Mouse (Mus musculus) lung, embryonic 14.5 days (tissue): ENCODE data around the gene Ash1l. TPM values are rescaled to one million over a fixed set of nuclear protein-coding genes. Genes with fewer than 3 reads are reported as not detected.

Experiments
- ATAC-seq: fragments of 200-750 bp; cut with Nextera tagmentation; 2 replicates; pipeline ENCODE4 v1.8.0; 2017; ENCODE audit warnings: mild to moderate bottlenecking, moderate TSS enrichment, moderate library complexity; ENCODE audit not compliant: insufficient read depth
- DNase-seq: peaks from one replicate; pipeline ENCODE4 v3.0.0-alpha.2; 2015
- H3K27ac ChIP-seq: fragments of 300-500 bp; sonication (generic); 2 replicates; pipeline ENCODE4 v1.5.1; 2014; ENCODE audit warnings: low read depth, mild to moderate bottlenecking, moderate library complexity
- H3K27me3 ChIP-seq: fragments of 300-500 bp; sonication (generic); 2 replicates; pipeline ENCODE4 v1.6.1; 2014; ENCODE audit warnings: low read length, control low read depth; ENCODE audit not compliant: insufficient read depth
- H3K36me3 ChIP-seq: fragments of 300-500 bp; sonication (generic); 2 replicates; pipeline ENCODE4 v1.6.1; 2014; ENCODE audit warnings: control low read depth; ENCODE audit not compliant: insufficient read depth
- H3K4me1 ChIP-seq: fragments of 300-500 bp; sonication (generic); 2 replicates; pipeline ENCODE4 v1.6.1; 2014; ENCODE audit warnings: antibody characterized with exemption, control low read depth; ENCODE audit not compliant: insufficient read depth
- H3K4me2 ChIP-seq: fragments of 300-500 bp; sonication (generic); 2 replicates; pipeline ENCODE4 v1.6.1; 2014; ENCODE audit warnings: mild to moderate bottlenecking
- H3K4me3 ChIP-seq: fragments of 300-500 bp; sonication (generic); 2 replicates; pipeline ENCODE4 v1.5.1; 2014; ENCODE audit warnings: low read depth, low read length
- H3K9ac ChIP-seq: fragments of 300-500 bp; sonication (generic); 2 replicates; pipeline ENCODE4 v1.6.1; 2014
- H3K9me3 ChIP-seq: fragments of 300-500 bp; sonication (generic); 2 replicates; pipeline ENCODE4 v1.6.1; 2016; ENCODE audit warnings: low read depth, low read length, control low read depth
- CTCF ChIP-seq: IDR thresholded peaks from 2 replicates; pipeline ENCODE4 v1.5.1; 2016; ENCODE audit warnings: antibody characterized with exemption, low read depth
- WGBS: fragments of 180-500 bp; shearing (Covaris S2); extraction: QIAGEN DNeasy Blood & Tissue Kit; methylation state at CpG from one replicate; pipeline ENCODE4 v1.1.7; 2014; 5-methylcytosine and 5-hydroxymethylcytosine counted together
- polyA plus RNA-seq: library from polyadenylated mRNA; unstranded; fragments of >200 nt; fragmentation: Nextera tagmentation; extraction: Ambion mirVana; gene quantifications from 2 replicates; pipeline ENCODE4 v1.2.1, GENCODE M21; 2014

Gene Ash1l
- polyA plus RNA-seq, 1 experiment from 2014 or later: 23.1 TPM

DNA sequence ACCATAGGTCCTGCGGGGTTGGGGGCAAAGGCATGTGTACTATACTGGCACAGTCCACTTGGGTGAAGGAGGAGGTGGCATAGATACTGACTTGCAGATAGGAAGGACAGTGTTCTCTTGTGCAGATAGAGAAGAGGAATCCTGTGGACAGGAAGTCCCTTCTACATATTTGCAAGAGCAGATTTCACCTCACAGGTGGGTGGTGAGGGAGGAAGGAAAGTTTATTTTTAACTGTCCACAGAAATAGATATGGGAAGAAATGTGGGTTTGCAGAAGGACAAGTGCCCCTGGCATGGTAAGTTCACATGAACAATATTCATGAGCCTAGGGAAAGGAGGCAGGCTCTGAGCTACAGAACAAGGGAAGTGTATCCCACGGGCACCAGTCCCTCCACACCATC, 133.7 kb downstream of the Ash1l start:
- no peak for TF ChIP-seq CTCF
- DNase-seq: no peak

DNA sequence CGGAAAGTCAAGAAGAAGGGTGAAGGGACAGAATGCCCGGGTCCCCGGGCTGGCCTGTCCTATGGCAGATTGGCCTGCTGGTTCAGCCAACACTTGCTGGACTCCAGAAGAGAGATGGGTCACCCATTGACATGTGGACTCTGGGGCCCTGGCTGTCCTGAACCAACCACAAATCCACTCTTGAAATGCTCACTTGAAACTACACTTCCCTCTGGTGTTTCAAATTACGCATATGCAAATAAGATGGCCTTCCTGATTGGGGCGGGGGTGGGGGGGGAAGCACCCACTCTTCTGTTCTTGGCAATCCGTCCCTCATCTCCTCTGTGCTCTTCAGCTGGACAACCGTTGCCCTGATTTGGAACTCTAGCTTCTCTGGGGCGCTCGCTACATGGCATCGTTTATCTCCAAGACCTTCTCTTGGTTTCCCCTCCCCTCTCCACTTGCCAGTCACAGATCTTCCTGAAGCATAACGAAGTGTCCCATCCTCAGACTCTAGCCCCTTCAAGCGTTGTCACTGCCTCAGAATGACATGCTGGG, 134.3 kb downstream of the Ash1l start:
- WGBS: 80% methylated on average over 12 of the region's 12 CpGs
- Histone ChIP-seq H3K36me3 (peaks cover 16% of the 10 kb centered on the region), H3K9me3 (no peaks in the 10 kb centered on the region), H3K27me3 (0 out of 2 replicates have a peak, but pooled peaks cover 7% of the 10 kb centered on the region), H3K4me3 (no peak overlapping the region), H3K9ac (no peak overlapping the region), H3K4me1 (peaks cover 6% of the 10 kb centered on the region; the same call in 1 of the 2 replicates), H3K27ac (no peak overlapping the region), H3K4me2 (no peak overlapping the region)
- no peak for ATAC-seq
- TF ChIP-seq CTCF: no peak
- no peak for DNase-seq

More for the DNA sequence above, 133.7 kb downstream of the Ash1l start:
- no peaks in the 10 kb centered on the region for H3K9me3 ChIP-seq
- 68% methylated on average over 2 of the region's 2 CpGs for WGBS
- H3K9ac ChIP-seq: no peak overlapping the region
- no peak for ATAC-seq
- H3K27ac ChIP-seq: no peak overlapping the region
- H3K27me3 ChIP-seq: 0 out of 2 replicates have a peak, but pooled peaks cover 5% of the 10 kb centered on the region
- no peak overlapping the region for H3K4me3 ChIP-seq
- peaks cover 22% of the 10 kb centered on the region for H3K36me3 ChIP-seq
- peaks cover 6% of the 10 kb centered on the region; the same call in 1 of the 2 replicates for H3K4me1 ChIP-seq
- no peak overlapping the region for H3K4me2 ChIP-seq

DNA sequence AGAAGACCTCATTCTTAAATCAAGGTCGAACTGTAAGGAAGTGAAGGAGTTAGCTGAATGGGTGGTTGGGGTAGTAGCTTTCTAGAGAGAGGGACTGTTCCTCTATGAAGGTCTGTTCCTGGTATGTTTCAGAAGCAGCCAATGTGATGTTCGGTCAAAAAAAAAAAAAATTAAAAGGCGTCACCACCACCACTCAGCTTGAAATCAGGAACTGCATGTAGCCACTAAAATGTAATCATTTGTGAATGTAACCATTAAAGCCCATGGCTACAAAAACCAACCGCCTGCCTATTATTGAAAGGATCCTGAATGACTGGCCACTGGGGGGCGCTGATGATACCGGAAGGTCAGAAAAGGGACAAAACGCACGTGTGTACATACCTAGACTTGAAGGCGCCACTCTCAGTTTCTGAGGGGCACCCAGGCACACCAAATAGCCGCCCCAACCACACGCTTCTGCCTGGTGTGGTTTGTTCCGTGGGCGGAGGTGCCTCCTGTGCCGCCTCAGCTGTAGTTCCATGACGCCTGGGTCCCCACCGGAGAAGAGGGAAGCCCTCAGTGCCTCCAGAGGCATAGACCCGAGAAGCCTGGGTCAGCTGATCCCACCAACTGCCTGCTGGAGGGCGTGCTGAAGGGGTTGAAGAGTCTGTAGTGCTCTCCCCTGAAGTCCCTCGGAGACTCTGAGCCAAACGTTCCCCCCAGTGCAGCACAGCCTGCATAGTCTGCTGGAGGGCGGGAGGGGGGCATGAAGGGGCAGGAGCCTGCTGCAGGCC, 137.1 kb downstream of the Ash1l start:
- ATAC-seq: no peak
- no peak overlapping the region; the same call in 1 of the 2 replicates for H3K27ac ChIP-seq
- H3K4me1 ChIP-seq: peaks cover 11% of the 10 kb centered on the region; the same call in 1 of the 2 replicates
- 0 out of 2 replicates have a peak overlapping the region, but pooled peaks have one; percentile 11 for H3K4me3 ChIP-seq
- peak overlapping the region; percentile 53 for H3K4me2 ChIP-seq
- 0 out of 2 replicates have a peak, but pooled peaks cover 10% of the 10 kb centered on the region for H3K36me3 ChIP-seq
- 23% methylated on average over 21 of the region's 21 CpGs for WGBS
- H3K9me3 ChIP-seq: no peaks in the 10 kb centered on the region
- peak; percentile 90 for DNase-seq
- TF ChIP-seq CTCF: peak; percentile 79
- H3K9ac ChIP-seq: no peak overlapping the region
- H3K27me3 ChIP-seq: peaks cover 16% of the 10 kb centered on the region

DNA sequence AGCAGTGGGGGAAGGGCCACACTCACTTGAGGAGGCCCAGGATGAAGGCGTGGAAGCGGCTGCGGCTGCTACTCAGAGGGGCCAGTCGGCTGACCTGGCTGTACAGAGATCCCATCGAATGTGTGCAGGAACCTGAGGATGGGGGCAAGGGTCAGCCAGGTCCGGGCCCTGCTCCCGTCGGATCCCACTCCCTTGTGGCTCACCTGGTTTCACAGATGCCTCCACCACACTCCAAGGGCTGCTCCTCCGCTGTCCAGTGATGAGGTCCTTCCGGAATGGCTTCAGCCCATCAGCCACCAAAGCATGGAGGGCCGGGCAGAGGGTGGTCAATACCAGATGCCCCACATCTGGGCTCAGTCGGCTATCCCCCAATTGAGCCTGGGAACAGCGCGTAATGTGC, 138.6 kb downstream of the Ash1l start:
- peaks cover 15% of the 10 kb centered on the region for H3K4me1 ChIP-seq
- WGBS: 43% methylated on average over 14 of the region's 14 CpGs

DNA sequence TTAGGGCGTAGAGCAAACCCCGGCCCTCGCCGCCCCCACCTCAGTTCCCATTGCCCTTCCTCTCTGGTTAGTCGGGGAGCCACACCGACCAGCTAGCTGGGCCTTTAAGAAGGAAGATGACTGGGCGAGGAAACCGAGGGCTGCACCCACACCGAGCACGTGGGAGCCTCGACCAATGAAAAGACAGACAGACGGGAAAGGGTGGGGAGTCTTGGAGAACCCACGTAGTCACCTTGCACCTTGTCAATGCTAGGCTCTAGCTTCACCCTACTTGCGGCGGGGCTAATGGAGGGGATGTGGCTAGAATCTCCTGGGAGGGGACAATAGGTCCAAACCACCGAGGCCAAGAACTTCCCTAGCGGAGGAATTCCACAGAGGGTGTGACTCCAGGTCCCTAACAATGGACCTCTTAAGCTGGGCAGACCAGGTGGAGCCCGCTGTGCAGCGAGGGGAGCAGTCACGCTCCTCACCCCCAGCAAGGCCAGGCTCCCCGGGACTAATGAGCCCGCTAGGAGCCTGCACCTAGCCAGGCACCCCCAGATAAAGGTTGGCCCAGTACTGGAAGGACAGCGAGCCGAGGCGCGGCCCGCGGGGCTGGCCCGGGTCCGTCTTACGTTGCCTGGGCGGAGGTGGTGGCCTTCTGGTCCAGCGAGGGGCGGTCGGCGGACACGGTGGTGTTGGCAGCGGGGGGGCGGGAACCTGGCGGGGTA, 139.6 kb downstream of the Ash1l start:
- H3K36me3 ChIP-seq: peaks cover 18% of the 10 kb centered on the region
- H3K9me3 ChIP-seq: no peaks in the 10 kb centered on the region
- H3K9ac ChIP-seq: peak overlapping the region; percentile 59
- peak; percentile 10; the same call in 1 of the 2 replicates for TF ChIP-seq CTCF
- H3K27ac ChIP-seq: peak overlapping the region; percentile 72
- ATAC-seq: peak; percentile 78
- DNase-seq: peak; percentile 88
- peak overlapping the region; percentile 100 for H3K4me2 ChIP-seq
- peaks cover 23% of the 10 kb centered on the region for H3K27me3 ChIP-seq
- H3K4me3 ChIP-seq: peak overlapping the region; percentile 67
- under 1% methylated on average over 39 of the region's 40 CpGs for WGBS
- H3K4me1 ChIP-seq: peaks cover 15% of the 10 kb centered on the region

More for the DNA sequence above, 138.6 kb downstream of the Ash1l start:
- Histone ChIP-seq H3K9me3 (no peaks in the 10 kb centered on the region), H3K9ac (0 out of 2 replicates have a peak overlapping the region, but pooled peaks have one; percentile 32), H3K4me2 (peak overlapping the region; percentile 100), H3K27me3 (peaks cover 23% of the 10 kb centered on the region), H3K36me3 (peaks cover 12% of the 10 kb centered on the region; the same call in 1 of the 2 replicates), H3K27ac (no peak overlapping the region), H3K4me3 (peak overlapping the region; percentile 67)
- ATAC-seq: no peak
- TF ChIP-seq CTCF: no peak
- DNase-seq: no peak

DNA sequence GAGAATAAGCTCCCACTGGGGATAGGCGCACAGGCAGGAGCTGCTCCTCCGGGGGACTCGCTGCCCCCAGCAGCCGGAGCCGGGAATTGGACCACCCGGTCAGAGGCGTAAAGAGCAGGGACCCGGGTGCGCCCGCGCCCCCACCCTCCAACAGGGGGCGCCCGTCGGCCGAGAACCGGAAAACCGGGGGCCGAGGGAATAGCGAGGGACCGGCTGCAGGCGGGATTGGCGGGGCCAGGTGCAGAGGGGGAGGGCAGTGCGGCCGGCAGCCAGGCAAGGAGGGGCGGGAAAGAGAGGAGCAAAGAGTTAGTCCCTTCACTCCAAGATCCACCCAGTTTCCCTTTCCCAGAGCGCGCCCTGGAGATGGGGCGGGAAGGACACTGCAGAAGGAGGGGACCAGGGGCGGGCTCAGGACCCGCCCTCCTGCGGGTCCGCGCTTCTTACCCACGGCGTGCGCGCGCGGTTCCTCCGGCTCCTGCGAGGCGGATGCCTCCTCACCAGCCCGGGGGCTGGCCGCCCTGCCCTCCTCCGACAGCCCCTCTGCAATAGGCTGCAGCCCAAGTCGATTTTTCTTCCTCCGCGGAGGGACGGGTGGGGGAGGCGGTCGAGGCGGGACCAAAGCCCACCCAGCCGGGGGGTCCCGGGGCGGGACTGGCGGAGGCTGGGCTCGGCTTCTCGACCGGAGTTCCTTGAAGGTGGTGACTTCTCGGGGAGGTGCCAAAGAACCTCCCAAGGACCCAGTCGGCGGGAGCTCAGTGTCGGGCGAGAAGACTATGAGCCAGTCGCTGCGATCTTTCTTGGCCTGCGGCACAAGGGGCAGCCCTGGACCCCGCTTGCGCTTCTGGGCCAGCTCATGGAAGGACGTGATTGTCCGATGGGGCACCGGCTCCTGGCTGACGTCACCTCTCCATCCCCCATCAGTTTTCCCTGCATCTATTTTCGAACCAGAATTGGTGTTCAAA, 140.6 kb downstream of the Ash1l start:
- TF ChIP-seq CTCF: peak; percentile 80

More for the DNA sequence above, 140.6 kb downstream of the Ash1l start:
- Histone ChIP-seq H3K36me3 (peaks cover 27% of the 10 kb centered on the region), H3K27me3 (peaks cover 23% of the 10 kb centered on the region), H3K27ac (peak overlapping the region; percentile 72; the same call in 1 of the 2 replicates), H3K9me3 (no peaks in the 10 kb centered on the region), H3K4me1 (peaks cover 15% of the 10 kb centered on the region), H3K4me3 (peak overlapping the region; percentile 67), H3K4me2 (peak overlapping the region; percentile 100), H3K9ac (peak overlapping the region; percentile 59)
- DNase-seq (peak; percentile 86), ATAC-seq (peak; percentile 71)
- WGBS: under 1% methylated on average over 73 of the region's 74 CpGs
